Mouse (Mus musculus) neural tube, embryonic 15.5 days (tissue): ENCODE results near the gene Ptprg. TPM values are rescaled to one million over a fixed set of nuclear protein-coding genes. Genes with fewer than 3 reads are reported as not detected.

Experiments
- ATAC-seq: fragments of 200-750 bp; cut with Nextera tagmentation; 2 replicates; pipeline ENCODE4 v1.8.0; 2017; ENCODE audit warnings: mild to moderate bottlenecking, moderate TSS enrichment, moderate library complexity; ENCODE audit not compliant: low FRiP score
- H3K27ac ChIP-seq: fragments of 300-500 bp; sonication (generic); replicated peaks from 2 replicates; pipeline ENCODE4 v1.5.1; 2015; ENCODE audit warnings: mild to moderate bottlenecking, inconsistent platforms
- H3K27me3 ChIP-seq: fragments of 300-500 bp; sonication (generic); replicated peaks from 2 replicates; pipeline ENCODE4 v1.6.1; 2015; ENCODE audit warnings: inconsistent platforms
- H3K36me3 ChIP-seq: fragments of 300-500 bp; sonication (generic); 2 replicates; pipeline ENCODE4 v1.6.1; 2015; ENCODE audit warnings: inconsistent platforms
- H3K4me1 ChIP-seq: fragments of 300-500 bp; sonication (generic); 2 replicates; pipeline ENCODE4 v1.6.1; 2015; ENCODE audit warnings: inconsistent platforms
- H3K4me2 ChIP-seq: fragments of 300-500 bp; sonication (generic); 2 replicates; pipeline ENCODE4 v1.6.1; 2015; ENCODE audit warnings: inconsistent platforms, mild to moderate bottlenecking, moderate library complexity
- H3K4me3 ChIP-seq: fragments of 300-500 bp; sonication (generic); replicated peaks from 2 replicates; pipeline ENCODE4 v1.5.1; 2015; ENCODE audit warnings: mild to moderate bottlenecking, inconsistent platforms
- H3K9ac ChIP-seq: fragments of 300-500 bp; sonication (generic); replicated peaks from 2 replicates; pipeline ENCODE4 v1.6.1; 2015; ENCODE audit warnings: mild to moderate bottlenecking, inconsistent platforms
- H3K9me3 ChIP-seq: fragments of 300-500 bp; sonication (generic); replicated peaks from 2 replicates; pipeline ENCODE4 v1.6.1; 2016; ENCODE audit warnings: inconsistent platforms
- WGBS: fragments of 180-500 bp; shearing (Covaris S2); methylation state at CpG from one replicate; pipeline ENCODE4 v1.1.7; 2015; ENCODE audit warnings: mixed read lengths; 5-methylcytosine and 5-hydroxymethylcytosine counted together
- polyA plus RNA-seq: library from polyadenylated mRNA; unstranded; fragments of >200 nt; fragmentation: Nextera tagmentation; extraction: Ambion mirVana; gene quantifications from 2 replicates; pipeline ENCODE4 v1.2.1, GENCODE M21; 2015

Gene Ptprg
- polyA plus RNA-seq, 1 experiment from 2014 or later, result 40.4 TPM

DNA sequence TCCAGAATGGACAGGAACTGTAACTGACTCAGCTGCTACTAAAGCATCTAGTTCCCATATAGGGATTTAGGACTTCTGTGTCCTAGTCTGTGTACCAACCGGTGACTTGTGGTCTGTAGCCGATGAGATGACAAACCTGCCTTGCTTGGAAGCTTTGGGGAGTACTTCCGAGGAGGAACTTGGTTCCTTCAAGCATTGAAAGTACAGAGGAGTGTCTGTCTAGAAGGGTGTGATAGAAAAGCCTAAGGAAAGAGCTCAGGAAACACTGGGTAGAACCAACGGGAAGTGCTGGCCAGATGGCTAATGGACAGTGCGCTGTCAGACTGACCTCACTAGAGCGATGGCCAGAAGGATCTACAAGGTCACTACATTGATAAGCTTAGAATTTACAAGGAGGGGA is 439.2 kb downstream of the Ptprg start:
- Histone ChIP-seq H3K4me3 (no peak overlapping the region), H3K27ac (no peak overlapping the region), H3K9me3 (no peaks in the 10 kb centered on the region), H3K9ac (no peak overlapping the region), H3K4me2 (no peak overlapping the region), H3K27me3 (no peaks in the 10 kb centered on the region), H3K36me3 (no peaks in the 10 kb centered on the region), H3K4me1 (0 out of 2 replicates have a peak, but pooled peaks cover 5% of the 10 kb centered on the region)
- 95% methylated on average over 6 of the region's 6 CpGs for WGBS
- ATAC-seq, result no peak

DNA sequence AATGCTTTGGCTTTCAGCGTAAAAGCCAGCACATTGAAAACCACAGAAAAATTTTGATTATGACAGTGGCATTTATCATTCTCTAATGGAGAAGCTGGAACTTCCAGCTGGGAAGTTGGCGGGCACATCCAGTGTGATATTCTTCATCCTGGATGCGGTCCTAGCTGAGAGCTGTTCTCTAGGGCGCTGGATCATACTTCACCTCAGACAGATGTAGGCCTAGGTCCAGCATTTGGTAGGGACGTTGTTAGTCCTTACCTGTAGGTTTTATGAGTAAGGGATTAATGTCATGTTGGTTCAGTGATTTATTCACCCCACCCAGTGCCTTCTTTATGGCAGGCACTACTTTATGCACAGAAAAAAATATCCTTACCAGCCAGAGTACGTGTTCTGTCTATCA is 444.2 kb downstream of the Ptprg start:
- H3K9ac ChIP-seq, result no peak overlapping the region
- WGBS, result 77% methylated on average over 6 of the region's 6 CpGs
- H3K4me2 ChIP-seq, result no peak overlapping the region
- no peak overlapping the region for H3K4me3 ChIP-seq
- no peaks in the 10 kb centered on the region for H3K36me3 ChIP-seq
- H3K4me1 ChIP-seq, result 0 out of 2 replicates have a peak, but pooled peaks cover 7% of the 10 kb centered on the region
- H3K9me3 ChIP-seq, result no peaks in the 10 kb centered on the region
- H3K27me3 ChIP-seq, result no peaks in the 10 kb centered on the region
- H3K27ac ChIP-seq, result no peak overlapping the region
- ATAC-seq, result no peak

DNA sequence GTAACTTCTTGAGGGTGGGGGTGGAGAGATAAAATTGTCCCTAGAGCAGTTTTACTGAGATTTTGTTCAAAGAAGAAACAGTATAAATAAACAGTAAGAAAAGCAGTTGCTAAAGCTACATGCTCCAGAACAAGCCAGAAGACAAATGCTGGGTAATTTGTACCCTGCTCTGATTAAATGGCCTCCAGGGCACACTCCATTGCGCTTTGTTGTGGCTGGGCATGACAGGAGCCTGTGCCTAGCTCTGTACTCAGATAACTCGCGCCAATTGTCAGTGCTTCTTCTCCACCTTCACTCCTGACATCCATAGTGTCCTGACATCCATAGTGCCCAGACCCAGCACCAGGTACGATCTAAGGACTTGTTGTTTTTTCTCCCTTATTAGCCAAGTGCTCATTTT is 445.1 kb downstream of the Ptprg start:
- Histone ChIP-seq H3K27ac (no peak overlapping the region), H3K4me1 (peaks cover 10% of the 10 kb centered on the region; the same call in 1 of the 2 replicates), H3K36me3 (no peaks in the 10 kb centered on the region), H3K9me3 (no peaks in the 10 kb centered on the region), H3K27me3 (no peaks in the 10 kb centered on the region), H3K9ac (no peak overlapping the region), H3K4me3 (no peak overlapping the region), H3K4me2 (no peak overlapping the region)
- ATAC-seq, result no peak
- 55% methylated on average over 4 of the region's 4 CpGs for whole genome bisulfite sequencing

DNA sequence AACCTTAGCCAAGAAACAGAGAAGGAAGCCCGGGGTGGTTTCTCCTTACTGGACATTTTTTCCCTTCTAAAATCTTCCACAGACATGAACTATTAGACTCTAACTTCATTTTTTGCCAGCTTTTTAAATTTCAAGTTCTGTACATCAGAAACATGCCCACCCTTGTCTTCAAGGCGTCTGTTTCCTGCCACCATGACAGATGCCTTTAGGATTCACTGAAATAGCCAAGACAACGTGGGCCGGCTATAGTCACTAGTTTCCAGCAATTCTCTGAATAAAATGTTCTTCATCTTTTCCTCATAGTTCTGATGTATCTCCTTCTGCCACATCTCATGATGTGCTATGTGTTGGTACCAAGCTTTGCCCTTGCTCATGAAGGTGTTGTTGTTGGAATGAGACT is 450.7 kb downstream of the Ptprg start:
- H3K27ac ChIP-seq, result no peak overlapping the region
- no peaks in the 10 kb centered on the region for H3K9me3 ChIP-seq
- no peaks in the 10 kb centered on the region for H3K36me3 ChIP-seq
- H3K4me1 ChIP-seq, result peaks cover 3% of the 10 kb centered on the region; the same call in 1 of the 2 replicates
- 92% methylated on average over 4 of the region's 4 CpGs for WGBS
- no peak for ATAC-seq
- H3K4me3 ChIP-seq, result no peak overlapping the region
- no peaks in the 10 kb centered on the region for H3K27me3 ChIP-seq
- no peak overlapping the region for H3K4me2 ChIP-seq
- H3K9ac ChIP-seq, result no peak overlapping the region

DNA sequence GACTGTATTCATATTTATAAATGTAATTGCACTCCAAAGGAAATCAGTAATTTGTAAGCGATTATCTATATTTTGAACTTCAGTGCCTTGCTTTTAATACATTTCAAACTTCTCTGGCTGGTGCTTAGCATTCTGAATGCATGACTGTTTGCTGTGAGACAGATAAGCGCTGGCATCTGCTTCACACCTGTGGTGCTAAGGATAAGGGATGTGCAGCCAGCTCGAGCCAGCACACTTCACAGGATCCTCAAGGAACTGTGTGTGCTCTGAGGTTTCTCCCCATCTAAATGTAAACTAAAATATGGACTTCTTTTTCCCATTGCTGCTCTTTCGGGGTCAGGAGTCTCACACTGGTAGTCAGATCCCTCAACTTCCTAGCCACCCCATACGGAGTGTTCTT is 458.4 kb downstream of the Ptprg start:
- H3K36me3 ChIP-seq, result no peaks in the 10 kb centered on the region
- no peak overlapping the region for H3K4me2 ChIP-seq
- no peak overlapping the region for H3K9ac ChIP-seq
- no peak overlapping the region for H3K4me3 ChIP-seq
- H3K27me3 ChIP-seq, result no peaks in the 10 kb centered on the region
- H3K4me1 ChIP-seq, result no peaks in the 10 kb centered on the region
- WGBS, result 86% methylated on average over 5 of the region's 5 CpGs
- no peak overlapping the region for H3K27ac ChIP-seq
- H3K9me3 ChIP-seq, result no peaks in the 10 kb centered on the region
- ATAC-seq, result no peak

DNA sequence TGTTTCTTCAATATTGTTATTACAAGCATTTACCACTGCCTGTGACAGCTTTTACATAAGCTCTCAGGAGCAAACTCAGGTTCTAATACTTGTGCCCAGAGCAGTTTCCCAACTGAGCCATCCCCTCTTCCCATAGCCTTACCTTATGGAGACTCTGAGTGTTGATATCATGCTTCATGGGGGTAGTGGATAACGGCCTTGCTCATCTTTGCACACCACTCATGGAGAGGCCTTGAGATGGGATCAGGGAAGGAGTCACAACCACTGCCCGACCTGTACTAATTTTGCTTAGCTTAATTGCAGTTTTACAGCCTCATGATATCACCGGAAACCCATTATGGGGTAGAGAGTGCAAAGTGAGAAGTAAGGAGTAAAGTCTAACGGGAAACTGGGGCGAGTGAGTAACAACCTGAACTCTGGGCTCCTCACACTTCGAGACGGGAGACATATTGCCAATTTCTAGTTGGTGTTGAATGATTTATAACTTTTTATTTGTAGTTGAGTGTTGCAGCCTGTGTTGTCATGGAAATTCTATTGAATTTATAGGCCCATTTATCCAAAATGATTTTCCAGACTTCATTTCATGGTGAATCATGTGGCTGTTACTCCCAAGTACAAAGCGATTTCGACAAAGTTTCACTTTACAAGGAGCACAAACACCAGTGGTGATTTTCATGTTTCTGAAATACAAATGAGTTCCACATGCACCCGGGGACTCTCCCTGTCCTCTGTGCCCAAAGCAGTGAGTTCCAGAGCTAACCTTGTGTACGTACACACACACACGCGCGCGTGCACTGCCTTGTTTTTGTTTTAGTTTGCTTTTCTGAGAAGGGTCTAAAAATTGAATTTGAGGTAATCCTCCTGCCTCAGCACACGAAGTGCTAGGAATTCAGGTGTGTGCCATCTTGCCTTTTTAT is 472.7 kb downstream of the Ptprg start:
- WGBS, result 77% methylated on average over 16 of the region's 16 CpGs

DNA sequence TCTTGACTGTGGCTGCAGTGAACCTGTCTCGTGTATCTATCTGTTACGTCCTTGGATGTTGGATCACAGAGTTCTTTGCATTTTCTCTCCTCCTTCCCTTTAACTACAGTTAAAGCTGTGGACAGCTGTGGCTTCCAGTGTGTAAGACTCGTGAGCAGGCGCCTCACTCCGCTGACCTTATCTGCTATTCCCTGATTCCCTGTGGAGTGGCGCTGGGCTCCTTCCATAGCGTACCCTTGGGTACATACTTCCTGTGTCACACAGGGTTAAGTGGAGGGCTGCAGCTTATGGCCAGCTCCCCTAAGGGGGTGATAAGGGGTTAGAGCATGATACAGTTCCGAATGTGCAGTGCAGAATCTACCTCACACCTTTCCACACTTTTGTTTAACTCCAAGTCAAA is 473.9 kb downstream of the Ptprg start:
- Histone ChIP-seq H3K9ac (no peak overlapping the region), H3K9me3 (no peaks in the 10 kb centered on the region), H3K36me3 (no peaks in the 10 kb centered on the region), H3K27me3 (no peaks in the 10 kb centered on the region), H3K4me2 (no peak overlapping the region), H3K27ac (no peak overlapping the region), H3K4me1 (no peaks in the 10 kb centered on the region), H3K4me3 (no peak overlapping the region)
- ATAC-seq, result no peak
- 76% methylated on average over 8 of the region's 8 CpGs for WGBS

More for the DNA sequence above, 472.7 kb downstream of the Ptprg start:
- Histone ChIP-seq H3K4me1 (no peaks in the 10 kb centered on the region), H3K9ac (no peak overlapping the region), H3K27me3 (no peaks in the 10 kb centered on the region), H3K9me3 (no peaks in the 10 kb centered on the region), H3K4me2 (no peak overlapping the region), H3K27ac (no peak overlapping the region), H3K4me3 (no peak overlapping the region), H3K36me3 (no peaks in the 10 kb centered on the region)
- ATAC-seq, result no peak

DNA sequence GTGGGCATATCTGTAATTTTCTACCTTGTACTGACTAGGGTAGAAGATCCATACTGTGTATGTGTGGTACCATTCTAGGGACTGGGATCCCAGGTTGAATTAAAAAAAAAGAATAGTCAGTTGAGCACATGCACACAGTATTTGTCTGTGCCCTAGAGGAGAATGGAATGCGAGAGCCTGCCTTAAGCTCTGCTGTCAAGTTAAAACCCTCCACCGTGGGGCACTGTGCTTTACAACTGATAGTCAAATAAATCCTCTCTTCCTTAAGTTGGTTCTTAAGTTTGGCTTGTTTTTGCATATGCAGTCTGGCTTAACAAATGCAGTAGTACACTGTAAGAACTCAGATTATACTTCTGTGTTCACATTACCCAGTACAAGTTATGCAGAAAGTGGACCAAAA is 476.6 kb downstream of the Ptprg start:
- H3K27me3 ChIP-seq, result no peaks in the 10 kb centered on the region
- no peaks in the 10 kb centered on the region for H3K36me3 ChIP-seq
- H3K9me3 ChIP-seq, result no peaks in the 10 kb centered on the region
- H3K4me1 ChIP-seq, result no peaks in the 10 kb centered on the region
- no peak overlapping the region for H3K4me3 ChIP-seq
- no peak overlapping the region for H3K4me2 ChIP-seq
- no peak overlapping the region for H3K27ac ChIP-seq
- no peak overlapping the region for H3K9ac ChIP-seq
- WGBS, result 74% methylated on average over 2 of the region's 2 CpGs
- no peak for ATAC-seq

DNA sequence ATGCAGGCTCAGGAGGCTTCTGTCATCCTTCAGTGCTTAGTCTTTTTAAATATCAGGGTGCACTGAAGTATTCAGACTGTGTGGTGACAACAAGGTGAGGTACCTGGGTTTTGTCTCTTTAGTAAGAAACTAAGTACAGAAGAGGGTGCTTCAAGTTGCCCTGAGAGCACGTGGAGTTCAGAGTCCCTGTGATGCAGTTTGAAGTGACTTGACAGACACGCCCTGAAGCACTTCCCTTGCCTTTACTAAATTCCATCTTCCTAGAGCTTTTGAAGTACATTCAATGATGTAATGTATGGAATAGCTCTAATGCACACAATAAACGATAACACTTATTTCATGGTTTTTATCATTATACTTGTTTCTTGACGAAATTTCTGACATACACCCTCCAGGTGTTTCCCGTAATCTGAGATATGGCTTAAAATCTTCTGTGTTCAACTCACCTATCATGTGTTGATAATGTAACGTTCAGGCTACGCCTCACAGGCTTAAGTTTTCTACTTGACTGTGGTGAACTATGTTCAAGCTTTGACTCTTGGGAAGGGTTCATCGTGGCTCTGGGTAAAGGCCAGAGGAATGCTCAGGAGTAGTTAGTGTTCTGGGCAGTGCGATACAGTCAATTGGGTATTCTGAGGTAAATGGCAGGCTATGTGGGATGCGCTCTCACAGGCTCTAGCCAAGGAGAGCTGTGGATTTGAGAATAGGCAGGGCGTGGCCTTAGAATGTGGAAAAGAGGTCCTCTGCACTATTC is 483.4 kb downstream of the Ptprg start:
- Histone ChIP-seq H3K27me3 (no peaks in the 10 kb centered on the region), H3K9ac (no peak overlapping the region), H3K27ac (no peak overlapping the region), H3K36me3 (no peaks in the 10 kb centered on the region), H3K4me1 (no peaks in the 10 kb centered on the region), H3K4me2 (no peak overlapping the region), H3K4me3 (no peak overlapping the region), H3K9me3 (no peaks in the 10 kb centered on the region)
- WGBS, result 94% methylated on average over 11 of the region's 11 CpGs
- no peak for ATAC-seq

DNA sequence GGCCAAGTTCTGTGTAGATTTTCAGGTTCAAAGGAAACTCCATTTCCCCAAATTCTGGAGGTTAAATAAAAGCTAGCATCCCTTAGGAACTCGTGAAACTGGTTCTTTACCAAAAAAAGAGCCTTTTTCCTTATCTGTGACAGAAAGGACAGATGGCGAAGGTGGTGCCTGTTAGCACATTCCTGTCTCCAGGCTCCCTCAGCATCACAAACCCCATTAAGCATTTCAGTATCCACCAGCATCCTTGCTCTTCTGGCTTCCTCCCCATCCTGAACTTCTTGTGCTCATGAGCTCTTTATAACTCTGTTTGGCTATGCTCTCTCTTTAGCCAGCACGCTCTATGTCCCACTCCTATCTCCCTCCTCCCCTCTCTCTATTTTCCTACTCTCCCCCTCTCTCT is 486.4 kb downstream of the Ptprg start:
- Histone ChIP-seq H3K4me2 (no peak overlapping the region), H3K9ac (no peak overlapping the region), H3K27ac (no peak overlapping the region), H3K36me3 (no peaks in the 10 kb centered on the region), H3K4me1 (no peaks in the 10 kb centered on the region), H3K9me3 (no peaks in the 10 kb centered on the region), H3K4me3 (no peak overlapping the region), H3K27me3 (no peaks in the 10 kb centered on the region)
- ATAC-seq, result no peak
- WGBS, result 94% methylated on average over 3 of the region's 3 CpGs

DNA sequence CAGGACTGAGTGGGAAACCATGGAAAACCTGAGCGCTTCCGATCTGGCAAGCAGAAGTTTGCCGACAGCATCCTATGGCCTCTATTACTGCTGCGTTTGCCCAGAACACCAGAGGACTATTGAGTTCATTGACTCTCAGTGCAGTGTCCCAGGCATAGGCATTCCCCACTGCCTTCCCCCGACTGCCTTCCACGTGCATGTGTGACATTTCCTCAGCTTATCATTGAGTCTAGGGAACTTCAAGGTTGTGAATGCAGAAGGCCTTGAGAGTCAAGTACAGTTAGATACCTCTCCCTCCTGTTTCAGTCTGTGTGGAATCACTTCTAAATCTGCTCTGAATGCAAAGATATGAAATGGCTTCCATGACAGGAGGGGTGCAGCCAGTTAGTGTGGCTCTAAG is 488.2 kb downstream of the Ptprg start:
- Histone ChIP-seq H3K27me3 (no peaks in the 10 kb centered on the region), H3K4me3 (no peak overlapping the region), H3K9ac (no peak overlapping the region), H3K4me1 (no peaks in the 10 kb centered on the region), H3K36me3 (no peaks in the 10 kb centered on the region), H3K9me3 (no peaks in the 10 kb centered on the region), H3K27ac (no peak overlapping the region), H3K4me2 (no peak overlapping the region)
- no peak for ATAC-seq
- WGBS, result 86% methylated on average over 6 of the region's 6 CpGs
